Mouse (Mus musculus): ENCODE results near the gene BC016579. TPM values are rescaled to one million over a fixed set of nuclear protein-coding genes. Genes with fewer than 3 reads are reported as not detected.

The BC016579 gene
- 10.2 and 10.6 TPM in 2 replicates for polyA plus RNA-seq (2015; fragmentation: Nextera tagmentation; extraction: Ambion mirVana)

GRCm38 (mm10) chr16:45653934-45654332 lies at the start of gene BC016579:
TSS of gene BC016579 (minus strand) at chr16:45654068.
- DNase-seq (ENCODE audit: low spot score) (peak; percentile 95), ATAC-seq (ENCODE audit: low FRiP score, low TSS enrichment) (peak; percentile 98)
- TF ChIP-seq EP300 (optimal IDR thresholded peaks at IDR 0.05) (no peak), CTCF (IDR thresholded peaks at IDR 0.05; ENCODE audit: low read depth) (no peak)
- WGBS = 3% methylated on average over 20 of the region's 20 CpGs
- Histone ChIP-seq H3K4me2 (replicated peaks; ENCODE audit: low read depth) (peak within 1 kb of the TSS; percentile 60), H3K36me3 (ENCODE audit: control insufficient read depth, insufficient read depth, low read length) (no peaks in the 10 kb centered on the region), H3K9ac (ENCODE audit: low read length) (peak within 1 kb of the TSS; percentile 65), H3K4me3 (ENCODE audit: low read depth, low read length) (peak within 1 kb of the TSS; percentile 43), H3K27me3 (ENCODE audit: control insufficient read depth, insufficient read depth, low read length) (no peaks in the 10 kb centered on the region), H3K9me3 (ENCODE audit: control insufficient read depth, low read length) (no peaks in the 10 kb centered on the region), H3K4me1 (replicated peaks; ENCODE audit: control insufficient read depth, insufficient read depth) (no peaks in the 10 kb centered on the region), H3K27ac (replicated peaks) (peak within 1 kb of the TSS; percentile 91)

DNA sequence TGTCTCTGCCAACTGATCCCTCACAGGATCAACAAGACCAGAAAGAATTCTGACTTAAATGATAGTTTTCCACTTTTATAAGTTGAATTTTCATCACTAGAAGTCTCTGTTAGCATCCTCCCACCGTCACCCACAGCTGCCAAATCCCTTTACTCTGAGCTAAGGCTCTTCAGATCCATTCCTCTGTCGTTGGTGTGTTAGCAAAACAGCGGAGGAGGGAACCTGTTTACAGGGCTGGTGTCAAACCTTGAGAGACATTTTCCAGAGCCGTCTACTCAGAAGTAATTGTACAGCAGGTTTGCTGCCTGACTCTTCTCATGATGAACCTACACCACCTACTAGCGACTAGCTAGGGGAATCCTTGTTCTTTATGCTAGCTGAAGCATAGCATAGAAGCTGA lies 45.4 kb upstream of the BC016579 start:
- no peaks in the 10 kb centered on the region for H3K36me3 ChIP-seq (ENCODE audit: control insufficient read depth, insufficient read depth, low read length)
- H3K9me3 ChIP-seq (ENCODE audit: control insufficient read depth, low read length) = no peaks in the 10 kb centered on the region
- ATAC-seq (ENCODE audit: low FRiP score, low TSS enrichment) = no peak
- H3K4me3 ChIP-seq (ENCODE audit: low read depth, low read length) = no peak overlapping the region
- H3K9ac ChIP-seq (ENCODE audit: low read length) = no peak overlapping the region
- no peak overlapping the region for H3K4me2 ChIP-seq (replicated peaks; ENCODE audit: low read depth)
- no peak for DNase-seq (ENCODE audit: low spot score)
- H3K4me1 ChIP-seq (replicated peaks; ENCODE audit: control insufficient read depth, insufficient read depth) = no peaks in the 10 kb centered on the region
- no peak overlapping the region for H3K27ac ChIP-seq (replicated peaks)
- H3K27me3 ChIP-seq (ENCODE audit: control insufficient read depth, insufficient read depth, low read length) = no peaks in the 10 kb centered on the region
- no peak for TF ChIP-seq CTCF (IDR thresholded peaks at IDR 0.05; ENCODE audit: low read depth)
- TF ChIP-seq EP300 (optimal IDR thresholded peaks at IDR 0.05) = no peak
- whole genome bisulfite sequencing = 53% methylated on average over 5 of the region's 5 CpGs

- Histone ChIP-seq H3K9me3 (ENCODE audit: control insufficient read depth, low read length) (no peaks in the 10 kb centered on the region), H3K27me3 (ENCODE audit: control insufficient read depth, insufficient read depth, low read length) (no peaks in the 10 kb centered on the region), H3K4me2 (replicated peaks; ENCODE audit: low read depth) (no peak overlapping the region), H3K36me3 (ENCODE audit: control insufficient read depth, insufficient read depth, low read length) (no peaks in the 10 kb centered on the region), H3K9ac (ENCODE audit: low read length) (no peak overlapping the region), H3K4me3 (ENCODE audit: low read depth, low read length) (no peak overlapping the region), H3K27ac (replicated peaks) (no peak overlapping the region), H3K4me1 (replicated peaks; ENCODE audit: control insufficient read depth, insufficient read depth) (no peaks in the 10 kb centered on the region)
- DNase-seq (ENCODE audit: low spot score) (no peak), ATAC-seq (ENCODE audit: low FRiP score, low TSS enrichment) (no peak)
- TF ChIP-seq CTCF (IDR thresholded peaks at IDR 0.05; ENCODE audit: low read depth) (no peak), EP300 (optimal IDR thresholded peaks at IDR 0.05) (no peak)
- WGBS = 65% methylated on average over 6 of the region's 6 CpGs
These were observed 44.1 kb upstream of the BC016579 start for GRCm38 (mm10) chr16:45697996-45698395.

- DNase-seq (ENCODE audit: low spot score) (no peak), ATAC-seq (ENCODE audit: low FRiP score, low TSS enrichment) (no peak)
- Histone ChIP-seq H3K9ac (ENCODE audit: low read length) (no peak overlapping the region), H3K36me3 (ENCODE audit: control insufficient read depth, insufficient read depth, low read length) (no peaks in the 10 kb centered on the region), H3K4me3 (ENCODE audit: low read depth, low read length) (no peak overlapping the region), H3K4me1 (replicated peaks; ENCODE audit: control insufficient read depth, insufficient read depth) (no peaks in the 10 kb centered on the region), H3K4me2 (replicated peaks; ENCODE audit: low read depth) (no peak overlapping the region), H3K27ac (replicated peaks) (no peak overlapping the region), H3K27me3 (ENCODE audit: control insufficient read depth, insufficient read depth, low read length) (no peaks in the 10 kb centered on the region), H3K9me3 (ENCODE audit: control insufficient read depth, low read length) (no peaks in the 10 kb centered on the region)
- 70% methylated on average over 9 of the region's 9 CpGs for WGBS
- TF ChIP-seq EP300 (optimal IDR thresholded peaks at IDR 0.05) = no peak
- no peak for TF ChIP-seq CTCF (IDR thresholded peaks at IDR 0.05; ENCODE audit: low read depth)
These were observed 41.7 kb upstream of the BC016579 start for GRCm38 (mm10) chr16:45695445-45696160.

- WGBS = 67% methylated on average over 10 of the region's 10 CpGs
- Histone ChIP-seq H3K9me3 (ENCODE audit: control insufficient read depth, low read length) (no peaks in the 10 kb centered on the region), H3K4me2 (replicated peaks; ENCODE audit: low read depth) (no peak within 1 kb of the TSS), H3K9ac (ENCODE audit: low read length) (no peak within 1 kb of the TSS), H3K27ac (replicated peaks) (no peak within 1 kb of the TSS), H3K4me3 (ENCODE audit: low read depth, low read length) (no peak within 1 kb of the TSS), H3K36me3 (ENCODE audit: control insufficient read depth, insufficient read depth, low read length) (no peaks in the 10 kb centered on the region), H3K4me1 (replicated peaks; ENCODE audit: control insufficient read depth, insufficient read depth) (no peaks in the 10 kb centered on the region), H3K27me3 (ENCODE audit: control insufficient read depth, insufficient read depth, low read length) (no peaks in the 10 kb centered on the region)
- DNase-seq (ENCODE audit: low spot score) (no peak), ATAC-seq (ENCODE audit: low FRiP score, low TSS enrichment) (no peak)
- TF ChIP-seq CTCF (IDR thresholded peaks at IDR 0.05; ENCODE audit: low read depth) = no peak
- TF ChIP-seq EP300 (optimal IDR thresholded peaks at IDR 0.05) = no peak
These were observed 39.7 kb upstream of the BC016579 start, which contains the start of gene Tmprss7 for GRCm38 (mm10) chr16:45693558-45693957. TSS of gene Tmprss7 (minus strand) at chr16:45693658.

- Histone ChIP-seq H3K4me2 (replicated peaks; ENCODE audit: low read depth) (no peak overlapping the region), H3K4me3 (ENCODE audit: low read depth, low read length) (no peak overlapping the region), H3K27me3 (ENCODE audit: control insufficient read depth, insufficient read depth, low read length) (no peaks in the 10 kb centered on the region), H3K9ac (ENCODE audit: low read length) (no peak overlapping the region), H3K4me1 (replicated peaks; ENCODE audit: control insufficient read depth, insufficient read depth) (no peaks in the 10 kb centered on the region), H3K9me3 (ENCODE audit: control insufficient read depth, low read length) (no peaks in the 10 kb centered on the region), H3K27ac (replicated peaks) (no peak overlapping the region), H3K36me3 (ENCODE audit: control insufficient read depth, insufficient read depth, low read length) (no peaks in the 10 kb centered on the region)
- TF ChIP-seq EP300 (optimal IDR thresholded peaks at IDR 0.05) (no peak), CTCF (IDR thresholded peaks at IDR 0.05; ENCODE audit: low read depth) (no peak)
- 81% methylated on average over 3 of the region's 3 CpGs for WGBS
- no peak for DNase-seq (ENCODE audit: low spot score)
- no peak for ATAC-seq (ENCODE audit: low FRiP score, low TSS enrichment)
These were observed 39.0 kb upstream of the BC016579 start for GRCm38 (mm10) chr16:45692851-45693250.
